Mouse (Mus musculus) heart, embryonic 11.5 days (tissue): Measurements from ENCODE around the gene Trim44. TPM values are rescaled to one million over a fixed set of nuclear protein-coding genes. Genes with fewer than 3 reads are reported as not detected.

Experiments
- ATAC-seq: fragments of 200-750 bp; cut with Nextera tagmentation; replicated peaks from 2 replicates; pipeline ENCODE4 v1.8.0; 2017; ENCODE audit warnings: moderate library complexity; ENCODE audit not compliant: insufficient number of reproducible peaks, low FRiP score, low TSS enrichment
- H3K27ac ChIP-seq: fragments of 300-500 bp; sonication (generic); 2 replicates; pipeline ENCODE4 v1.5.1; 2014; ENCODE audit warnings: mild to moderate bottlenecking, low read depth, low read length
- H3K27me3 ChIP-seq: fragments of 300-500 bp; sonication (generic); 2 replicates; pipeline ENCODE4 v1.6.1; 2014; ENCODE audit warnings: mild to moderate bottlenecking, low read length, mixed read lengths; ENCODE audit not compliant: control insufficient read depth, insufficient read depth
- H3K36me3 ChIP-seq: fragments of 300-500 bp; sonication (generic); 2 replicates; pipeline ENCODE4 v1.6.1; 2014; ENCODE audit warnings: mild to moderate bottlenecking, low read length, moderate library complexity, mixed read lengths; ENCODE audit not compliant: control insufficient read depth, insufficient read depth
- H3K4me1 ChIP-seq: fragments of 300-500 bp; sonication (generic); 2 replicates; pipeline ENCODE4 v1.6.1; 2014; ENCODE audit warnings: low read length; ENCODE audit not compliant: control insufficient read depth, insufficient read depth
- H3K4me2 ChIP-seq: fragments of 300-500 bp; sonication (generic); 2 replicates; pipeline ENCODE4 v1.6.1; 2014; ENCODE audit warnings: mild to moderate bottlenecking, moderate library complexity
- H3K4me3 ChIP-seq: fragments of 300-500 bp; sonication (generic); 2 replicates; pipeline ENCODE4 v1.5.1; 2014; ENCODE audit warnings: low read depth, low read length
- H3K9ac ChIP-seq: fragments of 300-500 bp; sonication (generic); 2 replicates; pipeline ENCODE4 v1.6.1; 2014; ENCODE audit warnings: mild to moderate bottlenecking, low read depth, low read length, moderate library complexity
- H3K9me3 ChIP-seq: fragments of 300-500 bp; sonication (generic); replicated peaks from 2 replicates; pipeline ENCODE4 v1.6.1; 2016; ENCODE audit warnings: low read length; ENCODE audit not compliant: control insufficient read depth
- WGBS: fragments of 180-500 bp; shearing (Covaris S2); extraction: QIAGEN DNeasy Blood & Tissue Kit; methylation state at CpG from one replicate; pipeline ENCODE4 v1.1.7; 2014; ENCODE audit not compliant: insufficient replicate concordance; 5-methylcytosine and 5-hydroxymethylcytosine counted together
- polyA plus RNA-seq: library from polyadenylated mRNA; unstranded; fragments of >200 nt; fragmentation: Nextera tagmentation; extraction: Ambion mirVana; gene quantifications from 2 replicates; pipeline ENCODE4 v1.2.1, GENCODE M21; 2014

The Trim44 gene
- polyA plus RNA-seq, 1 experiment from 2014 or later: 29.7 TPM

- 54% methylated on average over 4 of the region's 4 CpGs for WGBS
- ATAC-seq: no peak
- H3K4me1 ChIP-seq: peaks cover 26% of the 10 kb centered on the region
Observed at GRCm38 (mm10) chr2:102364565-102365200, 42.9 kb downstream of the Trim44 start.

GRCm38 (mm10) chr2:102362896-102363530, 44.6 kb downstream of the Trim44 start:
- no peak for ATAC-seq

More at GRCm38 (mm10) chr2:102364565-102365200, 42.9 kb downstream of the Trim44 start:
- no peak overlapping the region for H3K4me2 ChIP-seq
- no peaks in the 10 kb centered on the region for H3K36me3 ChIP-seq
- H3K4me3 ChIP-seq: no peak overlapping the region
- H3K9ac ChIP-seq: no peak overlapping the region
- no peaks in the 10 kb centered on the region for H3K27me3 ChIP-seq
- no peaks in the 10 kb centered on the region for H3K9me3 ChIP-seq
- no peak overlapping the region for H3K27ac ChIP-seq

GRCm38 (mm10) chr2:102362266-102362665, 45.4 kb downstream of the Trim44 start:
- no peaks in the 10 kb centered on the region for H3K36me3 ChIP-seq
- H3K9me3 ChIP-seq: no peaks in the 10 kb centered on the region
- H3K4me1 ChIP-seq: peaks cover 26% of the 10 kb centered on the region
- H3K27ac ChIP-seq: no peak overlapping the region
- WGBS: 87% methylated on average over 2 of the region's 2 CpGs
- no peak for ATAC-seq
- no peak overlapping the region for H3K4me3 ChIP-seq
- no peak overlapping the region for H3K9ac ChIP-seq
- H3K27me3 ChIP-seq: no peaks in the 10 kb centered on the region
- H3K4me2 ChIP-seq: no peak overlapping the region

More at GRCm38 (mm10) chr2:102362896-102363530, 44.6 kb downstream of the Trim44 start:
- WGBS: 78% methylated on average over 1 of the region's 1 CpGs
- no peak overlapping the region for H3K4me3 ChIP-seq
- H3K27ac ChIP-seq: no peak overlapping the region
- peaks cover 26% of the 10 kb centered on the region for H3K4me1 ChIP-seq
- H3K4me2 ChIP-seq: no peak overlapping the region
- no peak overlapping the region for H3K9ac ChIP-seq
- H3K27me3 ChIP-seq: no peaks in the 10 kb centered on the region
- H3K36me3 ChIP-seq: no peaks in the 10 kb centered on the region
- no peaks in the 10 kb centered on the region for H3K9me3 ChIP-seq

GRCm38 (mm10) chr2:102356879-102357695, 50.5 kb downstream of the Trim44 start:
- WGBS: 93% methylated on average over 7 of the region's 7 CpGs
- Histone ChIP-seq H3K27ac (no peak overlapping the region), H3K27me3 (no peaks in the 10 kb centered on the region), H3K9ac (no peak overlapping the region), H3K4me1 (peaks cover 2% of the 10 kb centered on the region; the same call in 1 of the 2 replicates), H3K36me3 (peaks cover 9% of the 10 kb centered on the region), H3K4me2 (no peak overlapping the region), H3K9me3 (no peaks in the 10 kb centered on the region), H3K4me3 (no peak overlapping the region)
- no peak for ATAC-seq

GRCm38 (mm10) chr2:102354076-102354475, 53.6 kb downstream of the Trim44 start:
- Histone ChIP-seq H3K9me3 (no peaks in the 10 kb centered on the region), H3K27me3 (no peaks in the 10 kb centered on the region), H3K4me3 (no peak overlapping the region), H3K4me2 (no peak overlapping the region), H3K9ac (no peak overlapping the region), H3K36me3 (peaks cover 9% of the 10 kb centered on the region), H3K4me1 (peaks cover 2% of the 10 kb centered on the region; the same call in 1 of the 2 replicates), H3K27ac (no peak overlapping the region)
- ATAC-seq: no peak
- WGBS: 46% methylated on average over 1 of the region's 1 CpGs

- H3K4me3 ChIP-seq: no peak overlapping the region
- no peak overlapping the region for H3K9ac ChIP-seq
- H3K9me3 ChIP-seq: no peaks in the 10 kb centered on the region
- no peak overlapping the region for H3K27ac ChIP-seq
- no peaks in the 10 kb centered on the region for H3K4me1 ChIP-seq
- WGBS: 80% methylated on average over 2 of the region's 2 CpGs
- no peak overlapping the region for H3K4me2 ChIP-seq
- H3K36me3 ChIP-seq: no peaks in the 10 kb centered on the region
- no peak for ATAC-seq
- no peaks in the 10 kb centered on the region for H3K27me3 ChIP-seq
Observed at GRCm38 (mm10) chr2:102341429-102341828, 66.2 kb downstream of the Trim44 start.

GRCm38 (mm10) chr2:102336816-102337215, 70.8 kb downstream of the Trim44 start:
- 79% methylated on average over 1 of the region's 1 CpGs for WGBS
- no peak for ATAC-seq
- Histone ChIP-seq H3K27ac (no peak overlapping the region), H3K4me3 (no peak overlapping the region), H3K36me3 (no peaks in the 10 kb centered on the region), H3K9ac (no peak overlapping the region), H3K4me1 (no peaks in the 10 kb centered on the region), H3K27me3 (no peaks in the 10 kb centered on the region), H3K9me3 (no peaks in the 10 kb centered on the region), H3K4me2 (no peak overlapping the region)

- Histone ChIP-seq H3K4me1 (no peaks in the 10 kb centered on the region), H3K27ac (no peak overlapping the region), H3K36me3 (no peaks in the 10 kb centered on the region), H3K4me3 (no peak overlapping the region), H3K9me3 (no peaks in the 10 kb centered on the region), H3K27me3 (no peaks in the 10 kb centered on the region), H3K4me2 (no peak overlapping the region), H3K9ac (no peak overlapping the region)
- 25% methylated on average over 2 of the region's 2 CpGs for WGBS
- ATAC-seq: no peak
Observed at GRCm38 (mm10) chr2:102331932-102332331, 75.7 kb downstream of the Trim44 start.
